Mouse (Mus musculus) neural tube, embryonic 11.5 days (tissue): Measurements from ENCODE around the gene Zfhx3. TPM values are rescaled to one million over a fixed set of nuclear protein-coding genes. Genes with fewer than 3 reads are reported as not detected.

Experiments used
- ATAC-seq: fragments of 200-750 bp; cut with Nextera tagmentation; 2 replicates; pipeline ENCODE4 v1.8.0; 2017; ENCODE audit warnings: moderate number of reproducible peaks, mild to moderate bottlenecking, moderate TSS enrichment, moderate library complexity; ENCODE audit not compliant: insufficient read depth, low FRiP score, low TSS enrichment
- DNase-seq: peaks from one replicate; pipeline ENCODE4 v3.0.0-alpha.2; 2015; ENCODE audit warnings: low spot score
- H3K27ac ChIP-seq: fragments of 300-500 bp; sonication (generic); 2 replicates; pipeline ENCODE4 v1.5.1; 2014; ENCODE audit warnings: low read depth, mild to moderate bottlenecking, low read length
- H3K27me3 ChIP-seq: fragments of 300-500 bp; sonication (generic); 2 replicates; pipeline ENCODE4 v1.6.1; 2014; ENCODE audit warnings: mild to moderate bottlenecking, low read length, mixed read lengths; ENCODE audit not compliant: control insufficient read depth, insufficient read depth
- H3K36me3 ChIP-seq: fragments of 300-500 bp; sonication (generic); 2 replicates; pipeline ENCODE4 v1.6.1; 2014; ENCODE audit warnings: mild to moderate bottlenecking, low read length, moderate library complexity, mixed read lengths; ENCODE audit not compliant: control insufficient read depth, insufficient read depth
- H3K4me1 ChIP-seq: fragments of 300-500 bp; sonication (generic); 2 replicates; pipeline ENCODE4 v1.6.1; 2014; ENCODE audit warnings: low read length, mixed read lengths; ENCODE audit not compliant: control insufficient read depth, insufficient read depth
- H3K4me2 ChIP-seq: fragments of 300-500 bp; sonication (generic); 2 replicates; pipeline ENCODE4 v1.6.1; 2014; ENCODE audit warnings: low read depth, mild to moderate bottlenecking, moderate library complexity
- H3K4me3 ChIP-seq: fragments of 300-500 bp; sonication (generic); 2 replicates; pipeline ENCODE4 v1.5.1; 2014; ENCODE audit warnings: low read depth, low read length
- H3K9ac ChIP-seq: fragments of 300-500 bp; sonication (generic); 2 replicates; pipeline ENCODE4 v1.6.1; 2014; ENCODE audit warnings: mild to moderate bottlenecking, low read length
- H3K9me3 ChIP-seq: fragments of 300-500 bp; sonication (generic); 2 replicates; pipeline ENCODE4 v1.6.1; 2016; ENCODE audit warnings: low read length; ENCODE audit not compliant: control insufficient read depth
- WGBS: fragments of 180-500 bp; shearing (Covaris S2); extraction: QIAGEN DNeasy Blood & Tissue Kit; methylation state at CpG from one replicate; pipeline ENCODE4 v1.1.7; 2014; 5-methylcytosine and 5-hydroxymethylcytosine counted together
- polyA plus RNA-seq: library from polyadenylated mRNA; unstranded; fragments of >200 nt; fragmentation: Nextera tagmentation; extraction: Ambion mirVana; gene quantifications from 2 replicates; pipeline ENCODE4 v1.2.1, GENCODE M21; 2014

Gene Zfhx3
- polyA plus RNA-seq, 1 experiment from 2014 or later = 36.2 TPM

DNA sequence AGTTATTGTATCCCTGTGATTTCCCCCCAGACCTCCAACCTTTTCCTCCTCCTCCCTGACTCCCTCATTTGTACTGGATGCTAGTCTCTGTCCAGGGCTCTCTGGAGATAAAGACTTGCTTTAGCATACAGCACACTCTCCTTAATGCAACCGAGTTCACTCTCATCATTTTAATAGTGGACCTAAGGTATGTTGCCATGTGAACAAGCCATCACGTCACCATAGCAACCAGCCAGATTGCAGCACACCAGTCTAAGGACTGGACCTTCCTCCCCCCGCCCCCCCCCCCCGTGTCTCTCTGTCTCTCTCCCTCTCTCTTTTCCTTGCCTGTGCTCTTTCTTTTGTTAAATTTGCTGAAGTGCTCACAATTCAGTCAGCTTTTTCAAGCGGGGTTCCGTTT lies 524.2 kb downstream of the Zfhx3 start:
- Histone ChIP-seq H3K36me3 (no peaks in the 10 kb centered on the region), H3K4me3 (no peak overlapping the region), H3K9ac (no peak overlapping the region), H3K4me1 (peaks cover 8% of the 10 kb centered on the region; the same call in 1 of the 2 replicates), H3K9me3 (no peaks in the 10 kb centered on the region), H3K27me3 (no peaks in the 10 kb centered on the region), H3K27ac (no peak overlapping the region), H3K4me2 (no peak overlapping the region)
- DNase-seq (no peak), ATAC-seq (no peak)
- WGBS = 71% methylated on average over 6 of the region's 6 CpGs

DNA sequence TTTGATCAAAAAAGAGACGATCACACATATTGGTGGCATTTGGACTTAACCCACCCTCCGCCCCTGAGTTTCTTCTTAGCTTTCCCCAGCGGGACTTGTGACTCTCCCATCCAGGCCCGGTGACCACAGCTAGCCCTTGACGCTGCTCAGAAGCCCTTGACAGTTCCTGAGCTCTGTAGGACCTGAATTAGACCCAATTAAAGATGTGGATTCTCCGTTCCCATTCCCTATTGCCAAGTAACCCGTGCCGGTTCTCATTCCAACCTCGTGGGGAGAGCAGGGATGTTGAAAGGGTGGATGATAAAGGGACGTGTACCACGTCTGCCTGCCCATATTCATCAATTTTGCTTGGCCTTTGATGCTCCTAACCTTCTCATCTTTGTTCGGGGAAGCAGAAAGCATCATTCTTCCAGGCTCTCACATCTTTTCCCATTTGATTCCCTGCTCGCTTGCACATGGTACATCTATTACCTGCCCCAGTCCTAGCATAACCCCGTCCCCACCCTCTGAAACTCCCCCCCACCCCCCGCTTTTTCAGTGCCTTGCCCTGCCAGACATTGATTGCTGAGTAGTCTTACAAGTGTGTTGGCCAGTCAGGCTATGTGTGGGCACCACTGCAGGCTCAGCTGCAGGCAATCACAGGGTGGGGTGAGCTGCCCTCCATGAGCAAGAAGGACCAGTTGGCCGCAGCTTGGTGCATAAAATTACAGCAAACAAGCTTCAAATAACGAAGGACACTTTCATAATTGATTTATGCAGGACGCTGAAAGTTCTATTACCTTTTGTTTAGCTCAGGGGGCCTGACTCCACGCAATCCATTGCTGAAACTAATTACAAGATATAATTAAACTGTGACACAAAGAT lies 525.0 kb downstream of the Zfhx3 start:
- H3K4me2 ChIP-seq = no peak overlapping the region

DNA sequence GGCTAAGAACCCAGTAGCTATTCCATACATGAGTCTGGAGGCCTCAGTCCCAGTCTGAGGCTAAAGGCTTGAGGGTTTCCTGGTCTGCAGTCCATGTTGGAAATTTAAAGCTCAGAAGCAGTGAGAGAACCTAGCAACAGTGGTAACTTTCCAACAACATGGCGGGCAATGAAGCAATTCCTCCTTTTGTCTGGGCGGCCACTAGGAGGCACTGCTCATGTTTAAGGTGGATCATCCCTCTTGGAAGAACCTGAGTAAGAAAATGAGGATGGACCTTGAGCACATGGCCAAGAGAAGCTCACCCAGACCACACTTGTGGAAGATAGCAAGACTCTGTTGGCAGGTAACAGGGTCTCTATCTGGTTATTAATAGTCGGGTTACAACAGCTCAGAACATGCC lies 527.8 kb downstream of the Zfhx3 start:
- Histone ChIP-seq H3K36me3 (no peaks in the 10 kb centered on the region), H3K27me3 (no peaks in the 10 kb centered on the region), H3K9me3 (no peaks in the 10 kb centered on the region), H3K9ac (no peak overlapping the region), H3K4me2 (no peak overlapping the region), H3K4me3 (no peak overlapping the region), H3K4me1 (peaks cover 8% of the 10 kb centered on the region; the same call in 1 of the 2 replicates), H3K27ac (no peak overlapping the region)
- ATAC-seq (no peak), DNase-seq (no peak)
- WGBS = 92% methylated on average over 3 of the region's 3 CpGs

More for the DNA sequence above, 525.0 kb downstream of the Zfhx3 start:
- WGBS = 71% methylated on average over 19 of the region's 19 CpGs
- Histone ChIP-seq H3K4me3 (no peak overlapping the region), H3K4me1 (peaks cover 8% of the 10 kb centered on the region; the same call in 1 of the 2 replicates), H3K36me3 (no peaks in the 10 kb centered on the region), H3K9ac (no peak overlapping the region), H3K9me3 (no peaks in the 10 kb centered on the region), H3K27ac (peak overlapping the region; percentile 15; the same call in 1 of the 2 replicates), H3K27me3 (no peaks in the 10 kb centered on the region)
- DNase-seq (no peak), ATAC-seq (no peak)

DNA sequence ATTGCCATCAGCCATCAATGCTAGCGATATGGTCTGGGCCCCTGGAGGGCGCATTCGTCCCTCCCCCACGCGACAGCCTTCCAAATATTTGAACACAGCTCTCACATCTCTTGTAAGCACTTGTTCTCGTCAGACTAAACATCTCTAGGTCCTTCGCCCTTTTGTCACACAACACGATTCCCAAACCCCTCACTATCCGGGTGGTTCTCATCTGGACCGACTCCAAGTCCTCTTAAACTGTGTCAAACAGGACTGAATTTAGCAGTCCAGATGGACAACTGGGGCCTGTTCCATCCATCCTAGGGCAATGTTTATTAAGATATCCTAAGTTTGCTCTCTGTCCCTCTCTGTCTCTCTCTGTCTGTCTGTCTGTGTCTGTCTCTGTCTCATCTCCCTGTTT lies 532.1 kb downstream of the Zfhx3 start:
- no peaks in the 10 kb centered on the region for H3K9me3 ChIP-seq

DNA sequence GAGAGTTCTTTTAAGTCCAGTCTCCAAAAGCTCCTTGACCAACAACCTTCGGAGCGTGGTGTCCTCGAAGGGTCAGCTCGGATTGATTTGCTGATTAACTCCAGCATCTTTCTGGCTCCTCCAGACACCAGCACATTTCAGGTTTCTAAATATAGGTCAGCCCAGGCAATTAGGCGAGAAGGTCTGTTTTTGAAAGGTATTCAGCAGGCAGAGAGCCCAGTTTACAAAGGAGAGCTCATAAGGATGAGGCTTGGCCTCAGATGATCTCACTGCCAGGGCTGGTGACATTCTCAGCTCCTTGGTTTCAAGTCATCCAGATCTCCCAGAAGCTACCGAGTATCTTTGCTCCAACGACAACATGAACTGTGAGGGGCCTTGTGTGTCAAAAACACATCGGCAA lies 535.7 kb downstream of the Zfhx3 start:
- Histone ChIP-seq H3K4me1 (peaks cover 10% of the 10 kb centered on the region; the same call in 1 of the 2 replicates), H3K9ac (no peak overlapping the region), H3K4me3 (no peak overlapping the region), H3K36me3 (no peaks in the 10 kb centered on the region), H3K4me2 (no peak overlapping the region), H3K9me3 (no peaks in the 10 kb centered on the region), H3K27me3 (no peaks in the 10 kb centered on the region), H3K27ac (no peak overlapping the region)
- 93% methylated on average over 8 of the region's 8 CpGs for WGBS
- ATAC-seq (no peak), DNase-seq (no peak)

More for the DNA sequence above, 532.1 kb downstream of the Zfhx3 start:
- ATAC-seq (no peak), DNase-seq (no peak)
- Histone ChIP-seq H3K4me1 (no peaks in the 10 kb centered on the region), H3K9ac (no peak overlapping the region), H3K27me3 (no peaks in the 10 kb centered on the region), H3K36me3 (no peaks in the 10 kb centered on the region), H3K27ac (no peak overlapping the region), H3K4me3 (no peak overlapping the region), H3K4me2 (no peak overlapping the region)
- WGBS = 92% methylated on average over 10 of the region's 10 CpGs

DNA sequence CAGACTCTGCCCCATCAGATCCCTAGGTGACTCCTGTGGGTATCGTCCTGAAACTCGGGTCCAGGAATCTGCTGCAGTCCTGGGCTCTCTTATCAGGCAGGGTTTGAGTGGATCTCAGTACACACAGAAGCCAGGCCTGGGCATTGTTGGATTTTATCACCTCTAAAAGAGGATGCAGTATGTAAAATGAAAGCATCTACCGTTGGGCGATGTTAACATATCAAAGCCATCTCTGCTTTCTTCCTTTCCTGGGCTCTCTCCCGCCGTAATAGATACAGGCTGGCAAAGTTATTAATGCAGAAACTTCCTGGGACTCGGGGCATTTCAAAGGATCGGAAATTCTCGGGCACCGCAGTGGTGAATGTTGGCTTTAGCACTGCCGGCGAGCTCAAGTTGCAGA lies 537.7 kb downstream of the Zfhx3 start:
- WGBS = 66% methylated on average over 12 of the region's 12 CpGs
- no peaks in the 10 kb centered on the region for H3K36me3 ChIP-seq
- DNase-seq (no peak), ATAC-seq (no peak)
- H3K27ac ChIP-seq = 0 out of 2 replicates have a peak overlapping the region, but pooled peaks have one; percentile 56
- no peak overlapping the region for H3K4me2 ChIP-seq
- H3K27me3 ChIP-seq = no peaks in the 10 kb centered on the region
- peaks cover 10% of the 10 kb centered on the region; the same call in 1 of the 2 replicates for H3K4me1 ChIP-seq
- no peak overlapping the region for H3K9ac ChIP-seq
- no peaks in the 10 kb centered on the region for H3K9me3 ChIP-seq
- H3K4me3 ChIP-seq = no peak overlapping the region

DNA sequence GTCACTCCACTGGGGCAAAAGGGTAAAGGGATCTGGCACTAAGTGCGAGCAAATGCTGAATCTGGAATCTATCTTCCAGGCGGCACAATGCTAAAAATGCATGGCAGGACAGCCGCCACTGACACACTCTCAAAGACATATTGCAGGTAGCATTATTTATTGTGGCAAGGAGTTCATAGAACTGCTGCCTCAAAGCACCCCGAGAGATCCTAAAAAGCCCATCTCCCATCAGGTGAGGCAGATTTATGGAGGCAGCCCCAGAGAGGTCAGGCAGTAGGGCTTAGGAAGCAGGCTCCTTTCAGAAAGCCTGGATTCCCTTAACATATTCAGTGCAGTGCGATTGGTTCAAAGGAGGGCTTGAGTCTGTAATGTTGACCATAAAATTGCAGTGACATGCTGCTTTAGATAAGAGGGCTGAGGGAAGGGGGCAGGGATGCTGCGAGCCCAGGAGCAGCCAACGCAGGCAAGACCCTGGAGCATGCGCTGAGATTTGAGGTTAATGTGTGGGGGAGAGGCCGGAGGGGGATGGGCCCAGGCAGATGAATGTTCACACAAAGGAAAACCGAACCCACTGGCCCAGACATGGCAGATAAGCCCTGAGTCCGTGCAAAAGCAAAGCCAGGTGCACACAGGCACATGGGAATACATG lies 538.8 kb downstream of the Zfhx3 start:
- H3K4me1 ChIP-seq = peaks cover 10% of the 10 kb centered on the region; the same call in 1 of the 2 replicates
- H3K27me3 ChIP-seq = no peaks in the 10 kb centered on the region
- 22% methylated on average over 11 of the region's 11 CpGs for WGBS
- H3K27ac ChIP-seq = peak overlapping the region; percentile 91
- no peak overlapping the region for H3K4me3 ChIP-seq
- no peaks in the 10 kb centered on the region for H3K36me3 ChIP-seq
- ATAC-seq = peak; percentile 96
- peak; percentile 84 for DNase-seq
- H3K9ac ChIP-seq = peak overlapping the region; percentile 47; the same call in 1 of the 2 replicates
- no peaks in the 10 kb centered on the region for H3K9me3 ChIP-seq
- H3K4me2 ChIP-seq = no peak overlapping the region; the same call in 1 of the 2 replicates

DNA sequence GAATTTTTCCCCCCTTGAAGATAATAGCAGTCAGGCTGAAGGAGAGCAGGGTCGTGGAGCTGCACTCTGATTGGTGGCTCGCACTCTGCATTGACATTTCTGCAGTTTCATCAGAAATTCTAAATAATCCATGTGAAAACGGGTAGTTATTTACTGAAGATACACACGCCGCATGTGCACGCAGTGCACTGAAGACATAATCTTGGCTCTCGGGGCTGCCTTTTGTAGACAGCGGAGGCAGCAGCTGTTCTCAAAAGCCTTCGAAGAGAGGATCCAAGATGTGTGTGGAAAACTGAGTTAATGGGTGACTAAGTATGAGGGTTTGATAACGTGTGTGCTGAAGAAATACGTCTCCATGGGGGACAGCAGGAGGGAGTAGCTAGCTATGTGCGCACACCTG lies 553.7 kb downstream of the Zfhx3 start:
- DNase-seq (no peak), ATAC-seq (no peak)
- 82% methylated on average over 12 of the region's 12 CpGs for WGBS
- Histone ChIP-seq H3K27ac (no peak overlapping the region), H3K4me2 (no peak overlapping the region), H3K27me3 (peaks cover 2% of the 10 kb centered on the region; the same call in 1 of the 2 replicates), H3K4me1 (no peaks in the 10 kb centered on the region), H3K9me3 (no peaks in the 10 kb centered on the region), H3K36me3 (no peaks in the 10 kb centered on the region), H3K9ac (no peak overlapping the region), H3K4me3 (no peak overlapping the region)
